Comparison of ENCODE assay signal across 22 mouse cellular contexts in genomic region chr14:13690426-13690825, GRCm38 (mm10). TPM values are rescaled to one million over a fixed set of nuclear protein-coding genes. Genes with fewer than 3 reads are reported as not detected.
"Had no signal": no experiment of that assay in that cellular context is flagged by ENCODE, and none has a peak within 500 bp of the region (broad histone marks: within the 10 kb centered on the region; RNA-seq: fewer than 3 reads in every experiment).

No protein-coding gene starts in this region.

- H3K36me3 ChIP-seq: limb, embryonic 13.5 days; midbrain, embryonic 10.5 days; neural tube, embryonic 13.5 days had no signal

- H3K4me3 ChIP-seq: limb, embryonic 13.5 days; midbrain, embryonic 10.5 days; neural tube, embryonic 13.5 days had no signal

- DNase-seq: kidney, adult 8-10 months; kidney, postnatal 36 days; layer of hippocampus, adult 9-11 months; left cerebral cortex, postnatal 4 days; lung, postnatal 4 days; retina, postnatal 1 day; right cerebral cortex, postnatal 14 days; thymus, adult 2 months; thymus, postnatal 25 days had no signal

- H3K4me1 ChIP-seq: limb, embryonic 13.5 days; midbrain, embryonic 10.5 days; neural tube, embryonic 13.5 days had no signal

- H3K27ac ChIP-seq: kidney, postnatal 0 days; limb, embryonic 13.5 days; liver, embryonic 14.5 days; midbrain, embryonic 10.5 days; neural tube, embryonic 13.5 days; stomach, postnatal 0 days had no signal

- H3K27me3 ChIP-seq: limb, embryonic 13.5 days; neural tube, embryonic 13.5 days had no signal

- H3K9me3 ChIP-seq: limb, embryonic 13.5 days; midbrain, embryonic 10.5 days; neural tube, embryonic 13.5 days had no signal

- H3K9ac ChIP-seq: limb, embryonic 13.5 days; liver, embryonic 14.5 days; neural tube, embryonic 13.5 days had no signal

- H3K4me2 ChIP-seq: limb, embryonic 13.5 days; neural tube, embryonic 13.5 days had no signal

- ATAC-seq: midbrain, embryonic 16.5 days had no signal

RNA-seq across cellular contexts. Expression of gene Sntn, which starts 19.8 kb away (rescaled TPM):
- total RNA-seq: left cerebral cortex, adult 18-20 months; left cerebral cortex, postnatal 10 days; left cerebral cortex, postnatal 4 days; liver, adult 2 months; megakaryocyte, adult 5-6 weeks had no signal
- polyA plus RNA-seq: kidney, postnatal 0 days; limb, embryonic 13.5 days; liver, adult 2 months; liver, embryonic 14.5 days; midbrain, embryonic 10.5 days; midbrain, embryonic 16.5 days; neural tube, embryonic 13.5 days; small intestine, adult 2 months; stomach, postnatal 0 days; thymus, adult 2 months; urinary bladder, adult 2 months had no signal
